Mouse (Mus musculus): ENCODE results near the gene Pigu. TPM values are rescaled to one million over a fixed set of nuclear protein-coding genes. Genes with fewer than 3 reads are reported as not detected.

The Pigu gene
- polyA plus RNA-seq, 1 experiment from 2014 or later, result 60.7 TPM

DNA sequence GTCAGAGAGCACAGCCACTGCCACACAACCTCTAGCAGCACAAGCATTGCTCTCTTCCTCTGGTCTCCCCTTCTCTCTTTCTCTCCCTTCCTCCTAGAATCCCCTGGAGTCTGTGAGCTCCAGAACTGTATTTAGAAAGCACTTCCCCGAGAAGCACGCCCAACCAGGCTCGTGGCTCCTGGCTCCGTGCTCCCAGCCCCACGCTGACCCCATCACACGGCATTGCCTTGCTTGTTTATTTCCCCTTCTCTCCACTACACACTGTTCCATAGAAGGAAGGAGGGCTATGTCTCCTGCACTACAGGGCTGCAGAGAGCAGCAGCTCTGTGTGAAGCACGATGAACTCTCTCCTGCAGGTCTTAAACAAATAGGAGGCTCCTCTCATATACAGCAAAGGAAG is 72.6 kb downstream of the Pigu start:
- no peaks in the 10 kb centered on the region for H3K9me3 ChIP-seq (ENCODE audit: control insufficient read depth, low read length)
- ATAC-seq (ENCODE audit: low FRiP score) (no peak), DNase-seq (ENCODE audit: low spot score) (no peak)
- peaks cover 24% of the 10 kb centered on the region for H3K36me3 ChIP-seq (replicated peaks; ENCODE audit: control insufficient read depth, insufficient read depth)
- H3K4me2 ChIP-seq (replicated peaks), result no peak overlapping the region
- WGBS, result 82% methylated on average over 7 of the region's 7 CpGs
- H3K9ac ChIP-seq, result no peak overlapping the region
- H3K27me3 ChIP-seq (ENCODE audit: control insufficient read depth, insufficient read depth, low read length), result no peaks in the 10 kb centered on the region
- no peaks in the 10 kb centered on the region for H3K4me1 ChIP-seq (replicated peaks; ENCODE audit: control insufficient read depth, insufficient read depth, low read length)
- H3K4me3 ChIP-seq (replicated peaks; ENCODE audit: low read length), result no peak overlapping the region
- H3K27ac ChIP-seq, result no peak overlapping the region

DNA sequence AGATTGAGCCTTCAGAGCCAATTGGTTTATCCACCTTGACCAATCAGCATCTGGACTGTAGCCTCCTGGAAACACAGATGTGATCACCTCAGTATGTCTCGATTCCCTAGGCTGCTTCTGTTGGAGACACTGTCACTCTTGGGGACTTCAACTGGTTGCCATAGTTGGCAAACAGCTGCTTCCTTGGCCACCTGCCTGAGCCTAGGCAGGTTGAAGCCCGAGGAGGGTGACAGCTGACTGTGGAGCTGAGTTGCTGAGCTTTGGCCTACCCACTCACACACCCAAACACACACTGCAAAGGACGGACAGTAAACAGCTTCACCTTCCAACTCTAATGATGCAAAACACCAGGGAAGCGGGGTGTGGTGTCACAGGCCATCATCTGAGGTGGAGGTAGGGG is 73.4 kb downstream of the Pigu start:
- no peaks in the 10 kb centered on the region for H3K9me3 ChIP-seq (ENCODE audit: control insufficient read depth, low read length)
- ATAC-seq (ENCODE audit: low FRiP score), result no peak
- no peak overlapping the region for H3K9ac ChIP-seq
- no peaks in the 10 kb centered on the region for H3K27me3 ChIP-seq (ENCODE audit: control insufficient read depth, insufficient read depth, low read length)
- H3K4me1 ChIP-seq (replicated peaks; ENCODE audit: control insufficient read depth, insufficient read depth, low read length), result no peaks in the 10 kb centered on the region
- 89% methylated on average over 4 of the region's 4 CpGs for WGBS
- H3K27ac ChIP-seq, result no peak overlapping the region
- peaks cover 20% of the 10 kb centered on the region for H3K36me3 ChIP-seq (replicated peaks; ENCODE audit: control insufficient read depth, insufficient read depth)
- no peak for DNase-seq (ENCODE audit: low spot score)
- H3K4me3 ChIP-seq (replicated peaks; ENCODE audit: low read length), result no peak overlapping the region
- no peak overlapping the region for H3K4me2 ChIP-seq (replicated peaks)

DNA sequence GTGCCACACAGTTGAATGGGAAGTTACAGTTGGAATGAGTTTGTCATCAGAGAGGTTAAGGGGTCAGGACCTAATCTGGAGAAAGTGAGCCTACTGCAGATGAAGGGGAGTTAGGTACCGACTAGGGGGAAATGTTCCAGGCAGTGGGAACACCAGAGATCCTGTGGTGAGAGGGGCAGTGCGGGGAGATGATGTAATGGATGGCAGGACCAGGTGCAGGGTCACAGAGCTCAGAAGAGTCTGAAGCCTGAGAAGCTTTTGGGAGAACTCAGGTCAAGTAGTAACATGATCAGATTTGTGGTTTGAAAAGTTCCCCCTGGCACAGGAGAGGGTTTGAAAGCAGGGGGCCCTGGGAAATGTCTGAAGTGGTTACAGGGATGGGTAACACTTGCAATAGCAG is 77.1 kb downstream of the Pigu start:
- Histone ChIP-seq H3K36me3 (replicated peaks; ENCODE audit: control insufficient read depth, insufficient read depth) (peaks cover 28% of the 10 kb centered on the region; the same call in 1 of the 2 replicates), H3K4me3 (replicated peaks; ENCODE audit: low read length) (no peak overlapping the region), H3K4me2 (replicated peaks) (no peak overlapping the region), H3K27me3 (ENCODE audit: control insufficient read depth, insufficient read depth, low read length) (no peaks in the 10 kb centered on the region), H3K9ac (no peak overlapping the region), H3K9me3 (ENCODE audit: control insufficient read depth, low read length) (no peaks in the 10 kb centered on the region), H3K4me1 (replicated peaks; ENCODE audit: control insufficient read depth, insufficient read depth, low read length) (peaks cover 8% of the 10 kb centered on the region), H3K27ac (no peak overlapping the region)
- ATAC-seq (ENCODE audit: low FRiP score), result no peak
- WGBS, result 86% methylated on average over 2 of the region's 2 CpGs
- no peak for DNase-seq (ENCODE audit: low spot score)

DNA sequence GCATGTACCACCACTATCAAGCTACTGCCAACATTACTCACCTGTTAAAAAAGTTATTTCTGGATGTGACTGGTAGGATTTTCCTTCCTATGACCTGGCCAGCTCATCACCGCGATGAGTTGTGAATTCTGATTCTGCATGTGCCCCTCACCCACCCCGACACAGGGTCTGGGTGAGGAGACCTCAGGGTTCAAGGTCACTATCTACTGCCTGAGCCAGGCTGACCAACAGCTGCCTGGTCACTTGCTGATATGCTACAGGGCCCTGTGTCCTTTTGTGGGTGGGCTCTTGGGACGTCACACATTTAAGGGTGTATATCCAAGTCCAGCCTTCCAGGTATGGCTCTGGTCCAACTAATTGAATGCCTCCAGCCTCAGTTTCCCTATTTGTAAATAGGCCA is 78.1 kb downstream of the Pigu start:
- Histone ChIP-seq H3K4me1 (replicated peaks; ENCODE audit: control insufficient read depth, insufficient read depth, low read length) (peaks cover 8% of the 10 kb centered on the region), H3K9me3 (ENCODE audit: control insufficient read depth, low read length) (no peaks in the 10 kb centered on the region), H3K4me2 (replicated peaks) (no peak overlapping the region), H3K4me3 (replicated peaks; ENCODE audit: low read length) (no peak overlapping the region), H3K9ac (no peak overlapping the region), H3K36me3 (replicated peaks; ENCODE audit: control insufficient read depth, insufficient read depth) (peaks cover 28% of the 10 kb centered on the region; the same call in 1 of the 2 replicates), H3K27ac (no peak overlapping the region), H3K27me3 (ENCODE audit: control insufficient read depth, insufficient read depth, low read length) (no peaks in the 10 kb centered on the region)
- ATAC-seq (ENCODE audit: low FRiP score) (no peak), DNase-seq (ENCODE audit: low spot score) (no peak)
- WGBS, result 94% methylated on average over 4 of the region's 4 CpGs

DNA sequence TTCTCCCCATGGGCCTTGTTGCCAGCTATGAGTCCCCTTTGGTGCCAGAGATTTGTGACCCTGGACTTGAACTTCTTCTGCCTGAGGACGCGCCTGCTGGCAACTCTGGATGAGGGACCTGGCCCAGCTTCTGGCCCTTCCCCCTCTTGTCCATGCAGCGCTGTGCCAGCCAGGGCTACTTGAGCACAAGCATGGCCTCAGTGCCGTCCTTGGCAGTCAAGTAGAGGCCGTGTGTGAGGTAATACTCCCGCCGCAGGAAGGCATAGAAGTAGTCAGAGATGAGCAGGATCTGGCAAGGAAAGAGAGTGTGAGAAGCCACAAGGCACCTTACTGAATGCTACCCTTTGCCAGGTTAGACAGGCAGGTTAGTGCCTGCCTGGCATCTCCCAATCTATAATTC is 78.9 kb downstream of the Pigu start:
- H3K9ac ChIP-seq, result no peak overlapping the region

DNA sequence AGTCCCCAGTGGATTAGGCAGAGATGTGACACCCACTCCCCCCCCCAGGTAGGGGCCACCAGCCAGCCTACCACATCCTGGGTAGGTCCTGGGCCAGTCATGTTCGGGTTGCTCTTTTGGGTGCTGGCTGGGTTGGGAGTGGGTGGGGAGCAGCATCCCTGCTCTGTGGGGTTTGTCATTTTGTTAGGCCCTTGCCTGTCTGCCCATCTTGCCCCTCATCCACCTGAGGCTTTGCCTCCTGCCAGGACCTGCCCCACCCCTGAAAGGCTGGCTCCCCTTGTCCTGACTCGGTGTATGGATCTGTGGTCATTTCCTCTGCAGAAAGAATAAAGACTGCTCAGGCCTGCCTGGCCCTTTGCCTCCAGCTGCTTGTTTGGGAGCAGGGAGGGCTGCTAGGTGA is 79.5 kb downstream of the Pigu start:
- Histone ChIP-seq H3K27ac (no peak overlapping the region), H3K4me3 (replicated peaks; ENCODE audit: low read length) (peak overlapping the region; percentile 99), H3K4me2 (replicated peaks) (peak overlapping the region; percentile 93), H3K9me3 (ENCODE audit: control insufficient read depth, low read length) (no peaks in the 10 kb centered on the region), H3K4me1 (replicated peaks; ENCODE audit: control insufficient read depth, insufficient read depth, low read length) (peaks cover 8% of the 10 kb centered on the region), H3K27me3 (ENCODE audit: control insufficient read depth, insufficient read depth, low read length) (no peaks in the 10 kb centered on the region), H3K9ac (peak overlapping the region; percentile 97; the same call in 1 of the 2 replicates), H3K36me3 (replicated peaks; ENCODE audit: control insufficient read depth, insufficient read depth) (peaks cover 24% of the 10 kb centered on the region; the same call in 1 of the 2 replicates)
- 84% methylated on average over 2 of the region's 2 CpGs for WGBS
- DNase-seq (ENCODE audit: low spot score) (no peak), ATAC-seq (ENCODE audit: low FRiP score) (no peak)

More for the DNA sequence above, 78.9 kb downstream of the Pigu start:
- H3K36me3 ChIP-seq (replicated peaks; ENCODE audit: control insufficient read depth, insufficient read depth), result peaks cover 24% of the 10 kb centered on the region; the same call in 1 of the 2 replicates
- no peaks in the 10 kb centered on the region for H3K9me3 ChIP-seq (ENCODE audit: control insufficient read depth, low read length)
- H3K4me2 ChIP-seq (replicated peaks), result no peak overlapping the region
- no peak overlapping the region for H3K27ac ChIP-seq
- H3K27me3 ChIP-seq (ENCODE audit: control insufficient read depth, insufficient read depth, low read length), result no peaks in the 10 kb centered on the region
- 91% methylated on average over 7 of the region's 7 CpGs for WGBS
- DNase-seq (ENCODE audit: low spot score) (no peak), ATAC-seq (ENCODE audit: low FRiP score) (no peak)
- H3K4me3 ChIP-seq (replicated peaks; ENCODE audit: low read length), result no peak overlapping the region
- H3K4me1 ChIP-seq (replicated peaks; ENCODE audit: control insufficient read depth, insufficient read depth, low read length), result peaks cover 8% of the 10 kb centered on the region

DNA sequence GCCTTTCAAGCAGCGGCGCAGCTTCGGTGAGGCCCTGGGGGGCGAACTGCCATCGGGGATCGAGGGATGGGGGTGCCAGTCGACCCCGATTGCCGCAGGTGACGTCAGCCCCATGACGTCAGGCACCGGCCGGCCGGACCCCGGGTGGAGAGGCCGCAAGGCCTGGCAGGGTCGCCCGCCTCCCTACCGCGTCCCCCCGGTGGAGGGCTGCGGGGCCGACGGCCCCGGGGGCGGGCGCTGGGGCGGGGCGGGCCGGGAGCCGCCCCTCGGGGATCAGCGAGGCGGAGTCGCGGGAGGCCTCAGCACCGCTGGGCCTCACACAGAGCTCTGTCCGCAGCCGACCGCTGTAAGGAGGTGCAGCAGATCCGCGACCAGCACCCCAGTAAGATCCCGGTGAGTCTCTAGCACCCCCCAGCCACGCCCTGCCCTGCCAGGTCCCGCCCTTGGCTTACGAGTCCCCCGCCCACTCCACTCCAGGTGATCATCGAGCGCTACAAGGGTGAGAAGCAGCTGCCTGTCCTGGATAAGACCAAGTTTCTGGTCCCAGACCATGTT is 80.5 kb downstream of the Pigu start:
- DNase-seq (ENCODE audit: low spot score), result peak; percentile 51
- peak overlapping the region; percentile 97 for H3K9ac ChIP-seq
- H3K4me3 ChIP-seq (replicated peaks; ENCODE audit: low read length), result peak overlapping the region; percentile 99
- H3K4me2 ChIP-seq (replicated peaks), result peak overlapping the region; percentile 93
- H3K9me3 ChIP-seq (ENCODE audit: control insufficient read depth, low read length), result no peaks in the 10 kb centered on the region
- WGBS, result 2% methylated on average over 46 of the region's 49 CpGs
- peaks cover 8% of the 10 kb centered on the region for H3K4me1 ChIP-seq (replicated peaks; ENCODE audit: control insufficient read depth, insufficient read depth, low read length)
- H3K36me3 ChIP-seq (replicated peaks; ENCODE audit: control insufficient read depth, insufficient read depth), result peaks cover 24% of the 10 kb centered on the region; the same call in 1 of the 2 replicates
- H3K27ac ChIP-seq, result peak overlapping the region; percentile 94
- peak; percentile 67 for ATAC-seq (ENCODE audit: low FRiP score)
- no peaks in the 10 kb centered on the region for H3K27me3 ChIP-seq (ENCODE audit: control insufficient read depth, insufficient read depth, low read length)

DNA sequence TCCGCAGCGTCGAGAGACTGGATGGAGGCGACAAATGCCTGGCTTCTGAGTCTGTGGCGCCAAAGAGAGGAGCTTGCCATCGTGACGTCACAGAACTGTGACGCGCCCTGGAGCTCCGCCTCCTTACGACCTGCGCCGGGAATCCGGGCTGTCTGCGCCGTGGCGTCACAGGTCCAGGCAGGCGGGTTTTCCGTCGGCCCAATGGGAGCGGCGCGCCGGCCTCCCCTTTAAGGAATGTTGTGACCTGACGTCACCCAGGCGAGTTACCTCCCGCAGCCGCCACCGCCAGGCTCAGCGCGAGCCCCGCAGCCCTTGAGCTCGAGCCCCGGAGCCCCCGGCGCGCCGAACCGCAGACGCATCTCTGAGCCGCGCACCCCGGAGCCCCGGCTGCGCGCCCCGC is 81.0 kb downstream of the Pigu start, which contains the start of gene Map1lc3a:
Gene Map1lc3a (plus strand): TSS at position 103 of the 400 bp plus-strand sequence.
- Histone ChIP-seq H3K9ac (peak within 1 kb of the TSS; percentile 97), H3K9me3 (ENCODE audit: control insufficient read depth, low read length) (no peaks in the 10 kb centered on the region), H3K27ac (peak within 1 kb of the TSS; percentile 94), H3K27me3 (ENCODE audit: control insufficient read depth, insufficient read depth, low read length) (no peaks in the 10 kb centered on the region), H3K4me2 (replicated peaks) (peak within 1 kb of the TSS; percentile 93), H3K36me3 (replicated peaks; ENCODE audit: control insufficient read depth, insufficient read depth) (peaks cover 24% of the 10 kb centered on the region; the same call in 1 of the 2 replicates), H3K4me1 (replicated peaks; ENCODE audit: control insufficient read depth, insufficient read depth, low read length) (peaks cover 8% of the 10 kb centered on the region), H3K4me3 (replicated peaks; ENCODE audit: low read length) (peak within 1 kb of the TSS; percentile 99)
- WGBS, result under 1% methylated on average over 47 of the region's 47 CpGs
- DNase-seq (ENCODE audit: low spot score), result peak; percentile 98
- ATAC-seq (ENCODE audit: low FRiP score), result peak; percentile 93

DNA sequence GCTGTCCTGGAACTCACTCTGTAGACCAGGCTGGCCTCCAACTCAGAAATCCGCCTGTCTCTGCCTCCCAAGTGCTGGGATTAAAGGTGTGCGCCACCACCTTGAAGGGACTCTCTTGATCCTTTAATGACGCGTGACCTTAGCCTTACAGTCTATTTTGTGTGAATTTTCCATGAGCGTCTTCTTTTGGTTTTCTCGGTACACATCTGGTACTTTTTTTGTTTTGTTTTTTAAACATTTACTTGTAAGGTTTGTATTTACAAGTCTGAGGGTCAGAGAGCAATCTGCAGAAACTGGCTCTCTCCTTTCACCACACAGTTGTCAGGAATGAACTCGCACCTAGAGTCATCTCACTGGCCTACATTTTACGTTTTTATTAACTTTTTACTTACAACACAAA is 83.6 kb downstream of the Pigu start:
- ATAC-seq (ENCODE audit: low FRiP score) (no peak), DNase-seq (ENCODE audit: low spot score) (no peak)
- no peaks in the 10 kb centered on the region for H3K27me3 ChIP-seq (ENCODE audit: control insufficient read depth, insufficient read depth, low read length)
- WGBS, result 90% methylated on average over 8 of the region's 8 CpGs
- H3K4me2 ChIP-seq (replicated peaks), result no peak overlapping the region
- H3K4me1 ChIP-seq (replicated peaks; ENCODE audit: control insufficient read depth, insufficient read depth, low read length), result peaks cover 8% of the 10 kb centered on the region
- H3K27ac ChIP-seq, result no peak overlapping the region
- H3K9ac ChIP-seq, result no peak overlapping the region
- H3K9me3 ChIP-seq (ENCODE audit: control insufficient read depth, low read length), result no peaks in the 10 kb centered on the region
- peaks cover 10% of the 10 kb centered on the region; the same call in 1 of the 2 replicates for H3K36me3 ChIP-seq (replicated peaks; ENCODE audit: control insufficient read depth, insufficient read depth)
- no peak overlapping the region for H3K4me3 ChIP-seq (replicated peaks; ENCODE audit: low read length)

Measured in hindbrain, embryonic 14.5 days (tissue).